Mouse (Mus musculus): ENCODE results near the gene Uroc1. TPM values are rescaled to one million over a fixed set of nuclear protein-coding genes. Genes with fewer than 3 reads are reported as not detected.

Gene Uroc1
- total RNA-seq (2022), result under 1 TPM in 1 of 4 experiments, not detected in 3; 0.11 TPM

GRCm38 (mm10) chr6:90332561-90333425, at the start of gene Uroc1:
Gene Uroc1 (plus strand): TSS chr6:90333284.
- DNase-seq (ENCODE audit: low spot score in 2 of 2), result no peak

GRCm38 (mm10) chr6:90288265-90288664, 44.8 kb upstream of the Uroc1 start:
- no peak for DNase-seq (ENCODE audit: low spot score in 2 of 2)

GRCm38 (mm10) chr6:90300919-90301318, 32.2 kb upstream of the Uroc1 start, which contains the start of gene BC048671:
Gene BC048671 (plus strand): TSS chr6:90301219.
- no peak for DNase-seq (ENCODE audit: low spot score in 2 of 2)

- DNase-seq (ENCODE audit: low spot score in 2 of 2), result no peak
Observed at GRCm38 (mm10) chr6:90306315-90306975, 26.6 kb upstream of the Uroc1 start.

GRCm38 (mm10) chr6:90308839-90309778, 24.0 kb upstream of the Uroc1 start:
- DNase-seq (ENCODE audit: low spot score in 2 of 2), result no peak

GRCm38 (mm10) chr6:90315961-90316360, 17.1 kb upstream of the Uroc1 start:
- DNase-seq (ENCODE audit: low spot score in 2 of 2), result no peak

- DNase-seq (ENCODE audit: low spot score in 2 of 2), result no peak
Observed at GRCm38 (mm10) chr6:90317510-90318258, 15.4 kb upstream of the Uroc1 start.

GRCm38 (mm10) chr6:90319019-90319418, 14.1 kb upstream of the Uroc1 start:
- DNase-seq (ENCODE audit: low spot score in 2 of 2), result no peak

- DNase-seq (ENCODE audit: low spot score in 2 of 2), result no peak
Observed at GRCm38 (mm10) chr6:90319475-90320191, 13.5 kb upstream of the Uroc1 start.

- DNase-seq (ENCODE audit: low spot score in 2 of 2), result no peak
Observed at GRCm38 (mm10) chr6:90320429-90320828, 12.7 kb upstream of the Uroc1 start.

- no peak for DNase-seq (ENCODE audit: low spot score in 2 of 2)
Observed at GRCm38 (mm10) chr6:90321811-90322210, 11.3 kb upstream of the Uroc1 start.

GRCm38 (mm10) chr6:90324026-90324425, 9.1 kb upstream of the Uroc1 start:
- no peak for DNase-seq (ENCODE audit: low spot score in 2 of 2)

GRCm38 (mm10) chr6:90324463-90324862, 8.6 kb upstream of the Uroc1 start:
- DNase-seq (ENCODE audit: low spot score in 2 of 2), result no peak

- DNase-seq (ENCODE audit: low spot score in 2 of 2), result peak; percentile 13 to 20
Observed at GRCm38 (mm10) chr6:90324991-90325390, 8.1 kb upstream of the Uroc1 start, which contains the start of gene Chst13. Gene Chst13 (minus strand): TSS chr6:90325185.

- no peak for DNase-seq (ENCODE audit: low spot score in 2 of 2)
Observed at GRCm38 (mm10) chr6:90327670-90328069, 5.4 kb upstream of the Uroc1 start.

- peak in 1 of 2 experiments; percentile 34 for DNase-seq (ENCODE audit: low spot score in 2 of 2)
Observed at GRCm38 (mm10) chr6:90329953-90330352, 3.1 kb upstream of the Uroc1 start.

- no peak for DNase-seq (ENCODE audit: low spot score in 2 of 2)
Observed at GRCm38 (mm10) chr6:90334244-90334643, 1.2 kb downstream of the Uroc1 start.

- DNase-seq (ENCODE audit: low spot score in 2 of 2), result no peak
Observed at GRCm38 (mm10) chr6:90342343-90342742, 9.3 kb downstream of the Uroc1 start.

GRCm38 (mm10) chr6:90347183-90347582, 14.1 kb downstream of the Uroc1 start:
- DNase-seq (ENCODE audit: low spot score in 2 of 2), result no peak

GRCm38 (mm10) chr6:90348500-90348899, 15.4 kb downstream of the Uroc1 start:
- DNase-seq (ENCODE audit: low spot score in 2 of 2), result no peak

All from gastrocnemius, adult 8-10 months (tissue).